Mouse (Mus musculus) lung, postnatal 0 days (tissue): Measurements from ENCODE around the gene Galnt14. TPM values are rescaled to one million over a fixed set of nuclear protein-coding genes. Genes with fewer than 3 reads are reported as not detected.

ENCODE experiments used
- ATAC-seq: fragments of 200-750 bp; cut with Nextera tagmentation; 2 replicates; pipeline ENCODE4 v1.8.0; 2017; ENCODE audit warnings: moderate library complexity
- DNase-seq: peaks from one replicate; pipeline ENCODE4 v3.0.0-alpha.2; 2016; ENCODE audit warnings: low spot score
- H3K27ac ChIP-seq: fragments of 300-500 bp; sonication (generic); 2 replicates; pipeline ENCODE4 v1.5.1; 2014; ENCODE audit warnings: antibody characterized with exemption, mild to moderate bottlenecking, low read length, mixed read lengths
- H3K27me3 ChIP-seq: fragments of 300-500 bp; sonication (generic); replicated peaks from 2 replicates; pipeline ENCODE4 v1.6.1; 2014; ENCODE audit warnings: low read length, mixed read lengths; ENCODE audit not compliant: insufficient read depth
- H3K36me3 ChIP-seq: fragments of 300-500 bp; sonication (generic); 2 replicates; pipeline ENCODE4 v1.6.1; 2014; ENCODE audit warnings: low read length, mixed read lengths; ENCODE audit not compliant: insufficient read depth
- H3K4me1 ChIP-seq: fragments of 300-500 bp; sonication (generic); 2 replicates; pipeline ENCODE4 v1.6.1; 2014; ENCODE audit warnings: antibody characterized with exemption, low read depth, low read length, mixed read lengths; ENCODE audit not compliant: insufficient read depth
- H3K4me2 ChIP-seq: fragments of 300-500 bp; sonication (generic); replicated peaks from 2 replicates; pipeline ENCODE4 v1.6.1; 2014; ENCODE audit warnings: low read depth, mild to moderate bottlenecking, low read length, moderate library complexity, mixed read lengths
- H3K4me3 ChIP-seq: fragments of 300-500 bp; sonication (generic); 2 replicates; pipeline ENCODE4 v1.5.1; 2014; ENCODE audit warnings: low read depth, low read length
- H3K9ac ChIP-seq: fragments of 300-500 bp; sonication (generic); replicated peaks from 2 replicates; pipeline ENCODE4 v1.6.1; 2014; ENCODE audit warnings: low read depth, mild to moderate bottlenecking
- H3K9me3 ChIP-seq: fragments of 300-500 bp; sonication (generic); 2 replicates; pipeline ENCODE4 v1.6.1; 2016; ENCODE audit warnings: low read length, mixed read lengths
- CTCF ChIP-seq: IDR thresholded peaks from 2 replicates; pipeline ENCODE4 v1.5.1; 2016; ENCODE audit warnings: antibody characterized with exemption, mild to moderate bottlenecking
- EP300 ChIP-seq: IDR thresholded peaks from 2 replicates; pipeline ENCODE4 v1.6.1; 2016; ENCODE audit warnings: antibody characterized with exemption, mild to moderate bottlenecking, control low read depth
- WGBS: fragments of 180-500 bp; shearing (Covaris S2); extraction: QIAGEN DNeasy Blood & Tissue Kit; methylation state at CpG from one replicate; pipeline ENCODE4 v1.1.7; 2014; 5-methylcytosine and 5-hydroxymethylcytosine counted together
- polyA plus RNA-seq: library from polyadenylated mRNA; unstranded; fragments of >200 nt; fragmentation: Nextera tagmentation; extraction: Ambion mirVana; gene quantifications from 2 replicates; pipeline ENCODE4 v1.2.1, GENCODE M21; 2015

The Galnt14 gene
- polyA plus RNA-seq, result 0.06 and 0.20 TPM in 2 replicates

DNA sequence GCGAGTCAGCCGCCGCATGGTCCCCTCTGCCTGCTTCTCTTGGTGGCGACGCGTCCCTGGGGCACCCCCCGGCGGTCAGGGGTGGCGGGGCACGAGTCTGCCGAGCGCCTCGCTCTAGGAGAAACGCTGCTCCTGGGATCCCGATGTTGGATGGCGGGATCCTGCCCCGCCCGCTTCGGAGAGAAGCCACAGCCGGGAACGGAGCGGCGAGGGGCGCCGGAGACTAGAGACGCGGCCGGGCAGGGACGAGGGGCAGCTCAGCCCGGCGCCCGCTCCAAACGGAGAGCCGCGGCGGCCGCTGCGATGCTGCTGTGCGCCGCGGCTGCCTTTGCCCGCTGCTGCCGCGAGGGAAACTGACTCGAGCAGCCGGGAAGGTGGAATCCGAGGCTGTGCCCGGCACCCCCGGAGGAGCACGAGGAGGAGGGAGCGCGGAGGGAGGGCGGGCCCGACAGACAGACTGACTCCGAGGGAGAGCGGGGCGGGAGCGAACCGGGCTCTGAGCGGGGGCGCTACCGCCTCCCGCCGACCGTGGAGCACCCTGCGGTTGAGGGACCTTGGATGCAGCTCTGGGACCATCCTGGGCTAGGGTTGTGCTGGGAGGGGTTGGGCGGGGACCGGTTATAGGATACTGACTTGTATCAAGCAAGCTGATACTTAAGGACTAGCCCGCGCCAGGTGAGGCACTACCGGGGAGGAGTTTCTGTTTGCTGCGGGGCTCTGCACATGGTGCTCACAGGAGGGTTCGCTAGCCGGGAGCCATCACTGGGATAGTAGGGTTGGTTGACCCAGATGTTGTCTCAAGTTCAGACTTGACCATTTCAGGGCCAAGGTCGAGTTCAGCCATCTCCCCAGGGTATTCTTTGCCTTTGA lies at the start of gene Galnt14:
Gene Galnt14, minus strand, starts transcription at position 412 of the 870 bp plus-strand sequence.
- Histone ChIP-seq H3K36me3 (no peaks in the 10 kb centered on the region), H3K4me3 (peak within 1 kb of the TSS; percentile 41), H3K27ac (no peak within 1 kb of the TSS), H3K9me3 (no peaks in the 10 kb centered on the region; the same call in 1 of the 2 replicates), H3K9ac (no peak within 1 kb of the TSS), H3K27me3 (peaks cover 25% of the 10 kb centered on the region), H3K4me2 (peak within 1 kb of the TSS; percentile 69), H3K4me1 (0 out of 2 replicates have a peak, but pooled peaks cover 8% of the 10 kb centered on the region)
- ATAC-seq, result peak; percentile 37
- WGBS, result 3% methylated on average over 42 of the region's 75 CpGs
- peak; percentile 59 for TF ChIP-seq CTCF
- TF ChIP-seq EP300, result no peak
- peak; percentile 15 for DNase-seq

DNA sequence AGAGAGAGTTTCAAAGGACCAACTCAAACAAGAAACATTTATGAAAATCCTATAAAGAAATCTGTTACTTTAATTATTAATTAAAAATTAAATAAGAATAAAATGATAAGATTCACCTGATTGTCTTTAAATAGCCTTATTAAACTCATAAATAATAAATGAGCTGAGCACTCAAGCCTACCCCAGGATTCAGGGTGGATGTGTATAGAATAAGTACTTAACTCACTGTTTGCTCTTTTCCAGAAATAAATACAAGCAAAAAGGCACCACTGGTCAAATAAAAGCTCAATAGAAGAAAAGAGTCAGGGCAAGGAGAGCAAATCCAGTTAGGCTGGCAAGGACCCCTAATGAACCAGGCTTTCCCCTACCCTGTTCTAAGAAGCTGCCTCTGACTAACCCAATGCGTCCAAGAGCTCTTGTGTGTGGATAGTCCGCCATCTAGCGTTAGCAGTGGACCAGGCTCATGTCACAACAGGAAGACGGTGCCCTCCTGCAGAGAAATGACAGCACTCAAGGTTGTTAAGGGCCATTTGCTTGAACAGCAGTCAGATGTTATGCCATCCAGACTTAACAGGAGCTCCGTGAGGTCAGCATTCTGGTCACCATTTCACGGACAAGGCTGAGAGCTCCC lies 33.5 kb upstream of the Galnt14 start:
- Histone ChIP-seq H3K9ac (no peak overlapping the region), H3K4me2 (no peak overlapping the region), H3K4me3 (no peak overlapping the region), H3K4me1 (no peaks in the 10 kb centered on the region), H3K27ac (no peak overlapping the region), H3K27me3 (no peaks in the 10 kb centered on the region), H3K9me3 (no peaks in the 10 kb centered on the region), H3K36me3 (no peaks in the 10 kb centered on the region)
- ATAC-seq, result peak; percentile 76
- TF ChIP-seq EP300 (no peak), CTCF (peak; percentile 93)
- peak; percentile 79 for DNase-seq
- 3% methylated on average over 6 of the region's 6 CpGs for WGBS

DNA sequence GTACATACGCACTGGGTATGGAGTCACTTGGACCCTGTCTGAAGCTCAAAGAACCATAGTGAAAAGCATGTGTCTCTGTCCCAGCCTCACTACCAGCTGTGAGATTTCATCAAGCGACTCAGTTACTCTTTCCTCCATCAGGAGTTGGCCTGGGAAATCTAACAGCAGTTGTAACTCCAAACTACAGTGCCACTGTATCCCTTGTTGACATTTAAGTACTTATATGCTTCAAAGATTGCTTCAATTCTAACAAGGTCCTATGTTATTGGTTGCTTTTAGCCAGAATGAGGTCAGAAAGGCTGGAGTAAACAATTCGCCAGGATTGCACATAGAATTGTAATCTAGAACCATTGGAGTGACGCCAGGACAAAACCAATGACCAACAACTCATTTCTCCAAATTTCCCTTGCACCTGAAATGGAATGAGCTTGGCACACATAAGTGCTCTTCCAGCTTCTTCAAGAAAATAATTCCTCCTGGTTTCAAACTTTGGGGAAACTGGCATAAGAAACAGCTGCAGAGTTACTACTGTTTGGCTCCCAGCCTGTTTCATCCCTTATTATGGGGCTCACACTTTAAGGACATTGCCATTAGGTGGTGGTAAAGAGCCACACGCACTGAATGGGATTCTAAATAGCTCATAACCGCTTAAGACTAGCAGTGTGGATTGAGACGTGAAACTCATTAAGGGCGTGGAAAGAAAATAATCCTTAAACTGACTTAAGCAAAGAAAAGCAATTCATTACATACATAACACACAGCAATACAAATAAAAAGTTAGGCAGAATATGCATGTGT lies 13.8 kb upstream of the Galnt14 start:
- WGBS, result 53% methylated on average over 8 of the region's 8 CpGs

DNA sequence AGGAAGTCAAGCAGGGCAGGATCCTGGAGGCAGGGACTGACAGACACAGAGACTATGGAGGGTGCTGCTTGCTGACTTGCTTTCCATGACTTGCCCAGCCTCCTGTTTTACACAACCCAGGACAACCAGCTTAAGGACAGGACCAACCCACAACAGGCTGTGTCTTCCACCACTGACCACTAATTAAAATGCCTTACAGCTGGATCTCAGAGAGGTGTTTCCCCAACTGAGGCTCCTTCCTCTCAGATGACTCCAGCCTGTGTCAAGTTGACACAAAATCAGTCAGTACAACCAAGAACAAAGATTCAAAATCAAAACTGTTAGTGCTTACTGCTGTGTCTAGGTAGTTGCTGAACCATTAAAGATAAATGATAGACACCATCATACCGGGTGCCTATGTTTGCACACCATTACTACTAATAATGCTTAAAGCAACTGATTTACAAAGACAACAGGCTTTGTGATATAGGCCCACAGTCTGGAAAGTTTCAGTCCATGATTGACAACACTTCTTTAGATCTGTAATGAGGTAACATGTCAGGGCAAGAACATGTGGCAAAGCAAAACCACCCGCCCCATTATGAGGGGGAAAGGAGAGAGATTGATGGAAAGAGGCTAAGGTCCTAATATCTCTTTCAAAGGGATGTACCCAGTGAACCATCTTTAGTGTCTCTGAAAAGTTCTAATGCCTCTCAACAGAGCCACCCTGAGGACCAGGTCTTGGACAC lies 8.9 kb upstream of the Galnt14 start:
- Histone ChIP-seq H3K4me2 (no peak overlapping the region), H3K27me3 (0 out of 2 replicates have a peak, but pooled peaks cover 4% of the 10 kb centered on the region), H3K4me1 (no peaks in the 10 kb centered on the region), H3K9ac (no peak overlapping the region), H3K9me3 (no peaks in the 10 kb centered on the region), H3K27ac (no peak overlapping the region), H3K36me3 (no peaks in the 10 kb centered on the region), H3K4me3 (no peak overlapping the region)
- WGBS, result 83% methylated on average over 2 of the region's 2 CpGs
- TF ChIP-seq CTCF, result no peak
- ATAC-seq, result no peak
- DNase-seq, result no peak

More for the DNA sequence above, 13.8 kb upstream of the Galnt14 start:
- Histone ChIP-seq H3K9ac (no peak overlapping the region), H3K4me3 (no peak overlapping the region), H3K4me1 (no peaks in the 10 kb centered on the region), H3K4me2 (no peak overlapping the region), H3K36me3 (no peaks in the 10 kb centered on the region), H3K9me3 (no peaks in the 10 kb centered on the region), H3K27ac (no peak overlapping the region), H3K27me3 (0 out of 2 replicates have a peak, but pooled peaks cover 4% of the 10 kb centered on the region)
- DNase-seq (peak; percentile 86), ATAC-seq (peak; percentile 88)
- TF ChIP-seq EP300 (peak; percentile 57; the same call in 1 of the 2 replicates), CTCF (peak; percentile 65)

DNA sequence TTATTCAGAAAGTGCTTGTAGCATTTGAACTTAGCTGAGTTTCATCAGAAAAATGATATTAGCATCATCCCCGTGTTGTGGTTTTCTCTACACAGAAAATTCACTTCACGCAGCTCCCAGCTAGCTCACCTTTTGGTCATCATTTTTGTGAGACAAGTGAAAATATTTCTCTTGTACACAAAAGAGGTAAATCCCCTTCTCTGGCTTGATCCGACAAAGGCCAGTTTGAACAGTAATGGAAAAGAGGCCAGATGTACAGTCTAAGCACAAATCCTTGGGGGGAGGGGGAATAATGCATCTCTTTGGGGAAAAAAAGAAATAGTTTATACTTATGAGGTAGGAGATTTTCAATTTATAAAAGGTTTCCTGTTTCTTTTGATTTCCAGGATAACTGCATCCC lies 6.4 kb upstream of the Galnt14 start:
- 62% methylated on average over 3 of the region's 3 CpGs for WGBS

More for the DNA sequence above, 6.4 kb upstream of the Galnt14 start:
- no peak overlapping the region for H3K9ac ChIP-seq
- TF ChIP-seq CTCF (no peak), EP300 (no peak)
- 0 out of 2 replicates have a peak, but pooled peaks cover 4% of the 10 kb centered on the region for H3K27me3 ChIP-seq
- ATAC-seq, result no peak
- DNase-seq, result no peak
- no peak overlapping the region for H3K4me2 ChIP-seq
- no peak overlapping the region for H3K27ac ChIP-seq
- no peaks in the 10 kb centered on the region for H3K9me3 ChIP-seq
- no peaks in the 10 kb centered on the region for H3K4me1 ChIP-seq
- H3K36me3 ChIP-seq, result no peaks in the 10 kb centered on the region
- no peak overlapping the region for H3K4me3 ChIP-seq
